Mouse (Mus musculus): ENCODE results near the gene Aste1.

- TF ChIP-seq CTCF (IDR thresholded peaks at IDR 0.05; ENCODE audit: borderline replicate concordance, insufficient read depth, low read depth, low read length) (no peak), POLR2A (IDR thresholded peaks at IDR 0.05; ENCODE audit: borderline replicate concordance, insufficient read depth, low read length) (no peak)
Measured at GRCm38 (mm10) chr9:105376411-105376810, 18.8 kb upstream of the Aste1 start.
